Mouse (Mus musculus): ENCODE measurements around the gene Zfp566. TPM values are rescaled to one million over a fixed set of nuclear protein-coding genes. Genes with fewer than 3 reads are reported as not detected.

Zfp566 gene
- polyA plus RNA-seq, 1 experiment = 5.9 TPM

- Histone ChIP-seq H3K27ac (ENCODE audit: control insufficient read depth, insufficient read depth, low read depth, low read length, poor library complexity) (no peak overlapping the region), H3K4me1 (ENCODE audit: control insufficient read depth, insufficient read depth, low read length) (peaks cover 1% of the 10 kb centered on the region; the same call in 1 of the 2 replicates), H3K4me3 (replicated peaks; ENCODE audit: control insufficient read depth, low read depth, low read length) (no peak overlapping the region)
- no peak for TF ChIP-seq CTCF (IDR thresholded peaks at IDR 0.05; ENCODE audit: control insufficient read depth, insufficient read depth, low read length)
- WGBS = 87% methylated on average over 13 of the region's 13 CpGs
Measured at GRCm38 (mm10) chr7:30099297-30099696, 9.0 kb upstream of the Zfp566 start.

GRCm38 (mm10) chr7:30095551-30096125 is 5.3 kb upstream of the Zfp566 start:
- Histone ChIP-seq H3K27ac (ENCODE audit: control insufficient read depth, insufficient read depth, low read depth, low read length, poor library complexity) (no peak overlapping the region), H3K4me3 (replicated peaks; ENCODE audit: control insufficient read depth, low read depth, low read length) (no peak overlapping the region), H3K4me1 (ENCODE audit: control insufficient read depth, insufficient read depth, low read length) (peaks cover 3% of the 10 kb centered on the region; the same call in 1 of the 2 replicates)
- TF ChIP-seq CTCF (IDR thresholded peaks at IDR 0.05; ENCODE audit: control insufficient read depth, insufficient read depth, low read length) = no peak
- 7% methylated on average over 5 of the region's 5 CpGs for WGBS

GRCm38 (mm10) chr7:30094646-30095429 is 4.5 kb upstream of the Zfp566 start, which contains the start of gene Zfp260:
Zfp260 (plus strand) TSS chr7:30094777.
- H3K4me1 ChIP-seq (ENCODE audit: control insufficient read depth, insufficient read depth, low read length) = peaks cover 3% of the 10 kb centered on the region; the same call in 1 of the 2 replicates
- peak within 1 kb of the TSS; percentile 95 for H3K4me3 ChIP-seq (replicated peaks; ENCODE audit: control insufficient read depth, low read depth, low read length)
- WGBS = 0% methylated on average over 26 of the region's 26 CpGs
- H3K27ac ChIP-seq (ENCODE audit: control insufficient read depth, insufficient read depth, low read depth, low read length, poor library complexity) = peak within 1 kb of the TSS; percentile 73
- peak; percentile 61; the same call in 1 of the 2 replicates for TF ChIP-seq POLR2A (IDR thresholded peaks at IDR 0.05; ENCODE audit: borderline replicate concordance, control insufficient read depth, low read depth, low read length)
- no peak for TF ChIP-seq CTCF (IDR thresholded peaks at IDR 0.05; ENCODE audit: control insufficient read depth, insufficient read depth, low read length)

- H3K4me1 ChIP-seq (ENCODE audit: control insufficient read depth, insufficient read depth, low read length) = peaks cover 3% of the 10 kb centered on the region; the same call in 1 of the 2 replicates
- no peak overlapping the region for H3K27ac ChIP-seq (ENCODE audit: control insufficient read depth, insufficient read depth, low read depth, low read length, poor library complexity)
- TF ChIP-seq CTCF (IDR thresholded peaks at IDR 0.05; ENCODE audit: control insufficient read depth, insufficient read depth, low read length) (no peak), POLR2A (IDR thresholded peaks at IDR 0.05; ENCODE audit: borderline replicate concordance, control insufficient read depth, low read depth, low read length) (no peak)
- 81% methylated on average over 6 of the region's 6 CpGs for WGBS
- H3K4me3 ChIP-seq (replicated peaks; ENCODE audit: control insufficient read depth, low read depth, low read length) = no peak overlapping the region
Measured at GRCm38 (mm10) chr7:30093918-30094415, 3.6 kb upstream of the Zfp566 start.

DNA sequence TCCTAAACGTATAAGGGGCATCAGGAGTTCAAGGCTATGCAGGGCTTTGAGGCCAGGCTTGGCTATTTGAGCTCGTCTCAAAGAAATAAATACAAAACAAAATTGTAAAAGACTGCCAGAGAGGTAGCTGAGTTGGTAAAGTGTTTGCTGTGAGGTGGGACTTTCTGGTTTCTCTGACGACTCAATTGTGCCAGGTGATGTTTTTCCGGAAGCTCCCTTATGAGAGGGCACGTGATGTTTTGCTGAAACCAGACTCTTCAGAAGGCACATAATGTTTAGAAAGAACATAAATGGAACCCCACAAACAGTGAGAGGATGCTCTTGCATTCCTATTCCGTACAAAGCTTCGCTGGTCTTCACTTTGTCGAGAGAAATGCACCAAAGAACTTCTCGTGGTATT is 2.3 kb upstream of the Zfp566 start:
- 84% methylated on average over 9 of the region's 9 CpGs for WGBS
- Histone ChIP-seq H3K4me1 (ENCODE audit: control insufficient read depth, insufficient read depth, low read length) (peaks cover 3% of the 10 kb centered on the region; the same call in 1 of the 2 replicates), H3K27ac (ENCODE audit: control insufficient read depth, insufficient read depth, low read depth, low read length, poor library complexity) (no peak overlapping the region), H3K4me3 (replicated peaks; ENCODE audit: control insufficient read depth, low read depth, low read length) (no peak overlapping the region)
- TF ChIP-seq POLR2A (IDR thresholded peaks at IDR 0.05; ENCODE audit: borderline replicate concordance, control insufficient read depth, low read depth, low read length) = no peak
- no peak for TF ChIP-seq CTCF (IDR thresholded peaks at IDR 0.05; ENCODE audit: control insufficient read depth, insufficient read depth, low read length)

GRCm38 (mm10) chr7:30090970-30091585 is 751 bp upstream of the Zfp566 start:
- peak overlapping the region; percentile 61 for H3K4me3 ChIP-seq (replicated peaks; ENCODE audit: control insufficient read depth, low read depth, low read length)
- TF ChIP-seq CTCF (IDR thresholded peaks at IDR 0.05; ENCODE audit: control insufficient read depth, insufficient read depth, low read length) = no peak
- no peak for TF ChIP-seq POLR2A (IDR thresholded peaks at IDR 0.05; ENCODE audit: borderline replicate concordance, control insufficient read depth, low read depth, low read length)

DNA sequence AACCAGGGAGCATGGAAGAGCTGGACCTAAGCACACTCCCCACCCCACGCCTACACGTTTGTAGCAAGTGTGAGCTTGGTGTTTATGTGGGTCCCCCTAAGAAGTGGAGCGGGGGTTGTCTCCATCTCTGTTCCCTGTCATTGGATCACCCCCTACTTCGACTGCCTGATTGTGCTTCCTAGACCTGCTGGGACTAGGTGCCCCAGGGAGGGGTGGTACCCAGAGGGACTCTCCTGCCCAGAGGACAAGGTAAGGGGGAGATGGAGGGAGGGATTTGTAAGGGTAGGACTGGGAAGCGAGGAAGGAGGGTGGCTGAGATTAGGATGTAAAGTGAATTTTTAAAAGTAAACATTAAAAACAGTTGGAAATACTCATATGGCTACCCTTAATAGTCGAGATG is 922 bp downstream of the Zfp566 start:
- TF ChIP-seq CTCF (IDR thresholded peaks at IDR 0.05; ENCODE audit: control insufficient read depth, insufficient read depth, low read length) = no peak
- no peak for TF ChIP-seq POLR2A (IDR thresholded peaks at IDR 0.05; ENCODE audit: borderline replicate concordance, control insufficient read depth, low read depth, low read length)
- H3K4me3 ChIP-seq (replicated peaks; ENCODE audit: control insufficient read depth, low read depth, low read length) = no peak overlapping the region
- H3K27ac ChIP-seq (ENCODE audit: control insufficient read depth, insufficient read depth, low read depth, low read length, poor library complexity) = no peak overlapping the region
- 29% methylated on average over 6 of the region's 6 CpGs for WGBS
- peaks cover 2% of the 10 kb centered on the region; the same call in 1 of the 2 replicates for H3K4me1 ChIP-seq (ENCODE audit: control insufficient read depth, insufficient read depth, low read length)

More at GRCm38 (mm10) chr7:30090970-30091585, 751 bp upstream of the Zfp566 start:
- H3K27ac ChIP-seq (ENCODE audit: control insufficient read depth, insufficient read depth, low read depth, low read length, poor library complexity) = no peak overlapping the region
- WGBS = 1% methylated on average over 9 of the region's 9 CpGs
- H3K4me1 ChIP-seq (ENCODE audit: control insufficient read depth, insufficient read depth, low read length) = peaks cover 2% of the 10 kb centered on the region; the same call in 1 of the 2 replicates

DNA sequence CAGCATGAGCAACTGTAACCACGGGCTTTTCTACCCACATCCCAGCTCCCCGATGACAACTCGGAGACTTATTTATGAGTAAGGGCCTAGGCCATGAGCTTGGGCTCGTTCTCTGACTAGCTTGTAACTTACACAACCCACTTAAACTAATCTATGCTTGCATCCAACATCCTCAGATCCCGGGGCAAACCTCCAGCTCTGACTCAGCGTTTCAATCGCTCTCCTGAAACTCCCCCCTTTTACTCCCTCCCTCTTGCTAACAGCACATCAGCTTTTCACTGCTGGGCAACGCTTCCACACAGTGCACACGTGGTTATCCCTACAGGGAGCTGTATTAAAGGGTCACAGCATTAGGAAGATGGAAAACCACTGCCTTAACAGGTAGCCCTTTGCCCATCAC is 3.8 kb downstream of the Zfp566 start:
- Histone ChIP-seq H3K4me3 (replicated peaks; ENCODE audit: control insufficient read depth, low read depth, low read length) (no peak overlapping the region), H3K4me1 (ENCODE audit: control insufficient read depth, insufficient read depth, low read length) (peaks cover 2% of the 10 kb centered on the region; the same call in 1 of the 2 replicates), H3K27ac (ENCODE audit: control insufficient read depth, insufficient read depth, low read depth, low read length, poor library complexity) (no peak overlapping the region)
- no peak for TF ChIP-seq CTCF (IDR thresholded peaks at IDR 0.05; ENCODE audit: control insufficient read depth, insufficient read depth, low read length)
- no peak for TF ChIP-seq POLR2A (IDR thresholded peaks at IDR 0.05; ENCODE audit: borderline replicate concordance, control insufficient read depth, low read depth, low read length)
- 35% methylated on average over 9 of the region's 9 CpGs for WGBS

Measured in bone marrow, adult 2 months (tissue).